Mouse (Mus musculus): ENCODE data around the gene Tpm1. TPM values are rescaled to one million over a fixed set of nuclear protein-coding genes. Genes with fewer than 3 reads are reported as not detected.

The Tpm1 gene
- polyA plus RNA-seq, 1 experiment from 2014 or later = 1,102 TPM

GRCm38 (mm10) chr9:67045306-67045675 is 3.9 kb downstream of the Tpm1 start:
- Histone ChIP-seq H3K4me2 (peak overlapping the region; percentile 84), H3K9ac (no peak overlapping the region), H3K4me1 (peaks cover 54% of the 10 kb centered on the region), H3K27ac (peak overlapping the region; percentile 51; the same call in 1 of the 2 replicates), H3K27me3 (replicated peaks) (no peaks in the 10 kb centered on the region), H3K9me3 (no peaks in the 10 kb centered on the region), H3K4me3 (replicated peaks) (peak overlapping the region; percentile 81), H3K36me3 (no peaks in the 10 kb centered on the region)
- ATAC-seq (ENCODE audit: insufficient read depth, low FRiP score, low read depth) = no peak
- 18% methylated on average over 4 of the region's 4 CpGs for WGBS

GRCm38 (mm10) chr9:67044551-67045305 is 4.5 kb downstream of the Tpm1 start:
- Histone ChIP-seq H3K4me3 (replicated peaks) (peak overlapping the region; percentile 81), H3K27me3 (replicated peaks) (no peaks in the 10 kb centered on the region), H3K9ac (no peak overlapping the region), H3K36me3 (no peaks in the 10 kb centered on the region), H3K9me3 (no peaks in the 10 kb centered on the region), H3K4me2 (peak overlapping the region; percentile 84), H3K27ac (peak overlapping the region; percentile 51; the same call in 1 of the 2 replicates), H3K4me1 (peaks cover 57% of the 10 kb centered on the region)
- ATAC-seq (ENCODE audit: insufficient read depth, low FRiP score, low read depth) = no peak
- WGBS = 26% methylated on average over 9 of the region's 9 CpGs

GRCm38 (mm10) chr9:67043231-67044199 is 5.7 kb downstream of the Tpm1 start:
- H3K4me3 ChIP-seq (replicated peaks) = peak overlapping the region; percentile 81
- peak overlapping the region; percentile 81 for H3K9ac ChIP-seq
- H3K9me3 ChIP-seq = no peaks in the 10 kb centered on the region
- under 1% methylated on average over 73 of the region's 73 CpGs for WGBS
- H3K4me1 ChIP-seq = peaks cover 62% of the 10 kb centered on the region
- peak overlapping the region; percentile 84 for H3K4me2 ChIP-seq
- H3K27me3 ChIP-seq (replicated peaks) = no peaks in the 10 kb centered on the region
- H3K36me3 ChIP-seq = 0 out of 2 replicates have a peak, but pooled peaks cover 6% of the 10 kb centered on the region
- peak; percentile 95 for ATAC-seq (ENCODE audit: insufficient read depth, low FRiP score, low read depth)
- peak overlapping the region; percentile 94 for H3K27ac ChIP-seq

- Histone ChIP-seq H3K4me2 (peak overlapping the region; percentile 84), H3K4me3 (replicated peaks) (peak overlapping the region; percentile 81), H3K9ac (peak overlapping the region; percentile 81; the same call in 1 of the 2 replicates), H3K27ac (peak overlapping the region; percentile 94), H3K27me3 (replicated peaks) (no peaks in the 10 kb centered on the region), H3K4me1 (peaks cover 62% of the 10 kb centered on the region), H3K9me3 (no peaks in the 10 kb centered on the region), H3K36me3 (0 out of 2 replicates have a peak, but pooled peaks cover 6% of the 10 kb centered on the region)
- 16% methylated on average over 6 of the region's 6 CpGs for WGBS
- ATAC-seq (ENCODE audit: insufficient read depth, low FRiP score, low read depth) = no peak
Measured at GRCm38 (mm10) chr9:67042813-67043207, 6.4 kb downstream of the Tpm1 start.

- Histone ChIP-seq H3K4me2 (peak overlapping the region; percentile 84), H3K9ac (0 out of 2 replicates have a peak overlapping the region, but pooled peaks have one; percentile 10), H3K27ac (peak overlapping the region; percentile 94), H3K36me3 (0 out of 2 replicates have a peak, but pooled peaks cover 6% of the 10 kb centered on the region), H3K27me3 (replicated peaks) (no peaks in the 10 kb centered on the region), H3K4me1 (peaks cover 57% of the 10 kb centered on the region), H3K9me3 (no peaks in the 10 kb centered on the region), H3K4me3 (replicated peaks) (peak overlapping the region; percentile 81)
- WGBS = 36% methylated on average over 14 of the region's 14 CpGs
- no peak for ATAC-seq (ENCODE audit: insufficient read depth, low FRiP score, low read depth)
Measured at GRCm38 (mm10) chr9:67041840-67042812, 7.1 kb downstream of the Tpm1 start.

GRCm38 (mm10) chr9:67040963-67041839 is 8.0 kb downstream of the Tpm1 start:
- H3K4me2 ChIP-seq = peak overlapping the region; percentile 84
- no peak for ATAC-seq (ENCODE audit: insufficient read depth, low FRiP score, low read depth)
- peaks cover 8% of the 10 kb centered on the region for H3K36me3 ChIP-seq
- H3K4me3 ChIP-seq (replicated peaks) = peak overlapping the region; percentile 81
- no peaks in the 10 kb centered on the region for H3K9me3 ChIP-seq
- 0 out of 2 replicates have a peak overlapping the region, but pooled peaks have one; percentile 1 for H3K9ac ChIP-seq
- H3K27ac ChIP-seq = peak overlapping the region; percentile 79
- H3K4me1 ChIP-seq = peaks cover 52% of the 10 kb centered on the region
- 27% methylated on average over 4 of the region's 4 CpGs for WGBS
- no peaks in the 10 kb centered on the region for H3K27me3 ChIP-seq (replicated peaks)

GRCm38 (mm10) chr9:67039867-67040266 is 9.3 kb downstream of the Tpm1 start:
- peak overlapping the region; percentile 79 for H3K27ac ChIP-seq
- peak overlapping the region; percentile 84; the same call in 1 of the 2 replicates for H3K4me2 ChIP-seq
- no peak for ATAC-seq (ENCODE audit: insufficient read depth, low FRiP score, low read depth)
- H3K4me1 ChIP-seq = peaks cover 43% of the 10 kb centered on the region
- H3K4me3 ChIP-seq (replicated peaks) = no peak overlapping the region; the same call in 1 of the 2 replicates
- 60% methylated on average over 10 of the region's 10 CpGs for WGBS
- H3K36me3 ChIP-seq = peaks cover 21% of the 10 kb centered on the region
- H3K9ac ChIP-seq = no peak overlapping the region
- H3K9me3 ChIP-seq = 0 out of 2 replicates have a peak, but pooled peaks cover 6% of the 10 kb centered on the region
- H3K27me3 ChIP-seq (replicated peaks) = no peaks in the 10 kb centered on the region

- 0 out of 2 replicates have a peak, but pooled peaks cover 7% of the 10 kb centered on the region for H3K9me3 ChIP-seq
- H3K4me3 ChIP-seq (replicated peaks) = no peak overlapping the region
- 81% methylated on average over 7 of the region's 7 CpGs for WGBS
- no peaks in the 10 kb centered on the region for H3K27me3 ChIP-seq (replicated peaks)
- H3K4me2 ChIP-seq = no peak overlapping the region
- no peak for ATAC-seq (ENCODE audit: insufficient read depth, low FRiP score, low read depth)
- peaks cover 36% of the 10 kb centered on the region for H3K4me1 ChIP-seq
- peaks cover 32% of the 10 kb centered on the region for H3K36me3 ChIP-seq
- H3K27ac ChIP-seq = peak overlapping the region; percentile 36; the same call in 1 of the 2 replicates
- H3K9ac ChIP-seq = no peak overlapping the region
Measured at GRCm38 (mm10) chr9:67038686-67039085, 10.5 kb downstream of the Tpm1 start.

GRCm38 (mm10) chr9:67037666-67038065 is 11.5 kb downstream of the Tpm1 start:
- no peak overlapping the region for H3K9ac ChIP-seq
- H3K27ac ChIP-seq = 0 out of 2 replicates have a peak overlapping the region, but pooled peaks have one; percentile 8
- peaks cover 39% of the 10 kb centered on the region for H3K36me3 ChIP-seq
- H3K4me1 ChIP-seq = peaks cover 36% of the 10 kb centered on the region
- H3K27me3 ChIP-seq (replicated peaks) = no peaks in the 10 kb centered on the region
- 0 out of 2 replicates have a peak, but pooled peaks cover 7% of the 10 kb centered on the region for H3K9me3 ChIP-seq
- H3K4me2 ChIP-seq = no peak overlapping the region
- 85% methylated on average over 4 of the region's 4 CpGs for WGBS
- H3K4me3 ChIP-seq (replicated peaks) = no peak overlapping the region
- ATAC-seq (ENCODE audit: insufficient read depth, low FRiP score, low read depth) = no peak

GRCm38 (mm10) chr9:67036527-67037118 is 12.6 kb downstream of the Tpm1 start:
- peaks cover 28% of the 10 kb centered on the region for H3K4me1 ChIP-seq
- no peak overlapping the region for H3K4me3 ChIP-seq (replicated peaks)
- no peak overlapping the region for H3K9ac ChIP-seq
- no peak for ATAC-seq (ENCODE audit: insufficient read depth, low FRiP score, low read depth)
- WGBS = 48% methylated on average over 2 of the region's 2 CpGs
- peaks cover 47% of the 10 kb centered on the region for H3K36me3 ChIP-seq
- H3K4me2 ChIP-seq = no peak overlapping the region
- H3K27me3 ChIP-seq (replicated peaks) = no peaks in the 10 kb centered on the region
- H3K9me3 ChIP-seq = 0 out of 2 replicates have a peak, but pooled peaks cover 7% of the 10 kb centered on the region
- peak overlapping the region; percentile 54; the same call in 1 of the 2 replicates for H3K27ac ChIP-seq
